Mouse (Mus musculus): ENCODE data around the gene Mfsd14a. TPM values are rescaled to one million over a fixed set of nuclear protein-coding genes. Genes with fewer than 3 reads are reported as not detected.

Mfsd14a gene
- polyA plus RNA-seq (2014; fragmentation: Illumina TruSeq; extraction: RNeasy Lipid Tissue Mini Kit (QIAGEN cat#74804); ENCODE audit: insufficient read depth, low read depth, low replicate concordance): 29.2 TPM

GRCm38 (mm10) chr3:116662463-116662863 is at the start of gene Mfsd14a:
Gene Mfsd14a (minus strand): TSS chr3:116662677.

GRCm38 (mm10) chr3:116681160-116681559 is 18.7 kb upstream of the Mfsd14a start, which contains the start of gene Gm43191:
Gene Gm43191 (minus strand): TSS chr3:116681260.

GRCm38 (mm10) chr3:116614295-116614892 is 48.1 kb downstream of the Mfsd14a start, which contains the start of gene Trmt13:
Gene Trmt13 (minus strand): TSS chr3:116614587.

GRCm38 (mm10) chr3:116594728-116595602 is 67.5 kb downstream of the Mfsd14a start, which contains the start of gene Sass6:
Gene Sass6 (plus strand): TSS chr3:116594982.

Other genes with a start within 250 kb of the Mfsd14a start
- gene Cdc14a, start 238.6 kb downstream of the Mfsd14a start, polyA plus RNA-seq (2014; fragmentation: Illumina TruSeq; extraction: RNeasy Lipid Tissue Mini Kit (QIAGEN cat#74804); ENCODE audit: insufficient read depth, low read depth, low replicate concordance): 9.0 TPM
- 22.4 TPM for gene Rtca, start 154.5 kb downstream of the Mfsd14a start, polyA plus RNA-seq (2014; fragmentation: Illumina TruSeq; extraction: RNeasy Lipid Tissue Mini Kit (QIAGEN cat#74804); ENCODE audit: insufficient read depth, low read depth, low replicate concordance)
- gene Dbt, start 149.6 kb downstream of the Mfsd14a start, polyA plus RNA-seq (2014; fragmentation: Illumina TruSeq; extraction: RNeasy Lipid Tissue Mini Kit (QIAGEN cat#74804); ENCODE audit: insufficient read depth, low read depth, low replicate concordance): 9.7 TPM
- gene Lrrc39, start 99.7 kb downstream of the Mfsd14a start, polyA plus RNA-seq (2014; fragmentation: Illumina TruSeq; extraction: RNeasy Lipid Tissue Mini Kit (QIAGEN cat#74804); ENCODE audit: insufficient read depth, low read depth, low replicate concordance): 0.66 TPM
- gene Sass6, start 67.7 kb downstream of the Mfsd14a start, polyA plus RNA-seq (2014; fragmentation: Illumina TruSeq; extraction: RNeasy Lipid Tissue Mini Kit (QIAGEN cat#74804); ENCODE audit: insufficient read depth, low read depth, low replicate concordance): 1.7 TPM
- gene Trmt13, start 48.1 kb downstream of the Mfsd14a start, polyA plus RNA-seq (2014; fragmentation: Illumina TruSeq; extraction: RNeasy Lipid Tissue Mini Kit (QIAGEN cat#74804); ENCODE audit: insufficient read depth, low read depth, low replicate concordance): 5.3 TPM
- gene Gm43191, start 18.6 kb upstream of the Mfsd14a start, polyA plus RNA-seq (2014; fragmentation: Illumina TruSeq; extraction: RNeasy Lipid Tissue Mini Kit (QIAGEN cat#74804); ENCODE audit: insufficient read depth, low read depth, low replicate concordance): not detected
- 10.2 TPM for gene Slc35a3, start 50.2 kb upstream of the Mfsd14a start, polyA plus RNA-seq (2014; fragmentation: Illumina TruSeq; extraction: RNeasy Lipid Tissue Mini Kit (QIAGEN cat#74804); ENCODE audit: insufficient read depth, low read depth, low replicate concordance)
- gene Agl, start 145.5 kb upstream of the Mfsd14a start, polyA plus RNA-seq (2014; fragmentation: Illumina TruSeq; extraction: RNeasy Lipid Tissue Mini Kit (QIAGEN cat#74804); ENCODE audit: insufficient read depth, low read depth, low replicate concordance): 3.3 TPM
- gene Frrs1, start 196.8 kb upstream of the Mfsd14a start, polyA plus RNA-seq (2014; fragmentation: Illumina TruSeq; extraction: RNeasy Lipid Tissue Mini Kit (QIAGEN cat#74804); ENCODE audit: insufficient read depth, low read depth, low replicate concordance): 3.8 TPM